Mouse (Mus musculus) heart, embryonic 10.5 days (tissue): ENCODE measurements around the gene Gstp2. TPM values are rescaled to one million over a fixed set of nuclear protein-coding genes. Genes with fewer than 3 reads are reported as not detected.
"Not testable (repeated sequence)": the region's sequence is repeated elsewhere in the genome, so short reads cannot be mapped to it uniquely, and the experiment has no call there.

Source experiments
- DNase-seq: peaks from one replicate; pipeline ENCODE4 v3.0.0-alpha.2; 2017; ENCODE audit warnings: low spot score
- H3K27ac ChIP-seq: fragments of 300-500 bp; sonication (generic); 2 replicates; pipeline ENCODE4 v1.5.1; 2016; ENCODE audit warnings: mild to moderate bottlenecking
- H3K27me3 ChIP-seq: fragments of 300-500 bp; sonication (generic); 2 replicates; pipeline ENCODE4 v1.6.1; 2016; ENCODE audit warnings: mild to moderate bottlenecking; ENCODE audit not compliant: poor library complexity, insufficient read depth, severe bottlenecking
- H3K36me3 ChIP-seq: fragments of 300-500 bp; sonication (generic); 2 replicates; pipeline ENCODE4 v1.6.1; 2016; ENCODE audit warnings: mild to moderate bottlenecking, moderate library complexity
- H3K4me1 ChIP-seq: fragments of 300-500 bp; sonication (generic); 2 replicates; pipeline ENCODE4 v1.6.1; 2016; ENCODE audit warnings: mild to moderate bottlenecking
- H3K4me3 ChIP-seq: fragments of 300-500 bp; sonication (generic); 2 replicates; pipeline ENCODE4 v1.5.1; 2016; ENCODE audit warnings: mild to moderate bottlenecking, moderate library complexity
- H3K9me3 ChIP-seq: fragments of 300-500 bp; sonication (generic); 2 replicates; pipeline ENCODE4 v1.6.1; 2016; ENCODE audit warnings: mild to moderate bottlenecking, moderate library complexity
- WGBS: fragments of 180-500 bp; shearing (Covaris S2); methylation state at CpG from one replicate; pipeline ENCODE4 v1.1.7; 2016; 5-methylcytosine and 5-hydroxymethylcytosine counted together
- polyA plus RNA-seq: library from polyadenylated mRNA; unstranded; fragments of >200 nt; fragmentation: Nextera tagmentation; extraction: Ambion mirVana; gene quantifications from 2 replicates; pipeline ENCODE4 v1.2.1, GENCODE M21; 2016

The Gstp2 gene
- polyA plus RNA-seq, 1 experiment from 2014 or later, result 2.9 TPM

DNA sequence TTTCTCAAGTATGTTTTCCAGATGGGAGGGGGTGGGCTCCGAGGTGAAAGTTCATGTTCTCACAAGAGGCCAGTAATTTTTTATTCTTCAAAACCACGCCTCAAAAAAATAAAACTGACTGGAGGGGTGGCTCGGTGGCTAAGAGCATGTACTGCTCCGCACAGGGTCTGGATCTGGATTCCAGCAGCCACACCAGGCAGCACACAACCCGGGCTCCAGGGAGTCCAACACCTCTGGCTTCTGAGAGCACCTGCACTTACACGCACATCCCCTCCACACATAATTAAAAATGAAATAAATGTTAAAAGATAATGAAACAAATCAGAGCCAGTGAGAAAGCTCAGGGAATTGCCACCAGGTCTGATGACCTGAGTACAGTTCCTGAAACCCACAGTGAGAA, 20.5 kb upstream of the Gstp2 start:
- H3K36me3 ChIP-seq, result no peaks in the 10 kb centered on the region
- no peak for DNase-seq
- H3K4me1 ChIP-seq, result no peaks in the 10 kb centered on the region
- H3K27me3 ChIP-seq, result no peaks in the 10 kb centered on the region
- no peak overlapping the region for H3K27ac ChIP-seq
- 86% methylated on average over 6 of the region's 6 CpGs for WGBS
- H3K4me3 ChIP-seq, result no peak overlapping the region
- no peaks in the 10 kb centered on the region for H3K9me3 ChIP-seq

DNA sequence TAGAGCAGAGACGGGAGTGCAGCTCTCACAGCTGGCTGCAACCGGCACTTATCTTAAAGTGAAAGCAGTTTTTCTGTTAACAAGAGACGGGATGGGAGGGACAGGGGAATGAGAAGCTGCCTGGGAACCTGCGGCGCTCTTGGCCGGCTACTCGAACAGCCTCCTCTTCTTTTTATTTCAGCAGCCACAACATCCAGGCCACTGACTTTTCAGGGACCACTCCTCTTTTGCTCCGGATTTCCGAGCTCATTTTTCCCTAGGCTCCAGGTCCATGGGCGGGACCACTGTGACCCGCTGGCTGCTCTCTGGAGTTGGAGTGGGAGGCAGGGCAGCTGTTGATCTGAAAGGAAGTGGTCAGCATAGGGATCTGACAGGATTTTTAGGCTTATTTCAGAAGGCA, 18.7 kb upstream of the Gstp2 start:
- not testable (repeated sequence) for H3K4me3 ChIP-seq, H3K36me3 ChIP-seq, H3K27ac ChIP-seq, DNase-seq, H3K4me1 ChIP-seq, H3K9me3 ChIP-seq, H3K27me3 ChIP-seq
- WGBS, result 26% methylated on average over 7 of the region's 11 CpGs

DNA sequence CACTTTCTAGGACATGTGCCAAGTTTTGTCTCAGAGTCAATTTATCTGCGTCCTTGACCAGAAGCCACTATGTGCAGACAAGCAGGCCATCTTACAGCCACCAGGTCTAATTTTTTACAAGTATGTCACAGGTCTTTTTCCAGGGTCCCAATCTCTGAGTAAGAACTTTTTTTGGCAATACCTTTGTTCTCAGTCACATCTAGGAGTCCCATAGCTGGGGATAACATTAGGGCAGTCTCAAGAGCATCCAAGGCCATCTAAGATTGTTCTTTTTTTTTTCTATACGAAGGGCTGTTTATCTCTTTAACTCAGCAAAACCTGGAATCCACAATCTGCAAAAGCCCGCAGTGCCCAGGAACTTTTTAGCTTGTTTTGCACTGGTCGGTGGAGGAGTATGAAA, 17.5 kb upstream of the Gstp2 start:
- not testable (repeated sequence) for H3K27ac ChIP-seq

DNA sequence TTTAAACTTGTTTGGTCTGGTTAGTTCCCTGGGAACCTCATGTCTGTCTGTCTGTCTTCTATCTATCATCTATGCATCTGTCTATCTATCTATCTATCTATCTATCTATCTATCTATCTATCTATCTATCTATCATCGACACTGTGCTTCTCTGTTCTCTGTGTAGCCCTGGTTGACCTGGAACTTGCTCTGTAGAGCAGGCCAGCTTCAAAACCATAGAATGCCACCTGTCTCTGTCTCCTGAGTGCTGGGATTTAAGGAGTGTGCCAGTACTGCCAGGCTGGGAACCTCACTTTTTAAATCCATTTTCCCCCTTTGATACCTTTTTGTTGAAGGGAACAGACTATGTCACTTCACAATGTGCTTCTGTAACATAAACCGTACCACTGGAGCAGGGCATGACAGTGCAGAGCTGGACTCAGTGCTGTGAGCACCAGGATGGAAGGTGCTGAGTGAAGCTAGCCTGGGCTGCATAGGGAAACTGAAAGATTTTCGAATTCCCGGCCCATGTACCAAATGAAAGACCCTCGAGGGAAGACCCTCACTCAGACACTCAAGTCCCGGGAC, 15.2 kb upstream of the Gstp2 start:
- Histone ChIP-seq H3K27ac (no peak overlapping the region), H3K4me3 (no peak overlapping the region), H3K36me3 (no peaks in the 10 kb centered on the region), H3K9me3 (no peaks in the 10 kb centered on the region), H3K27me3 (no peaks in the 10 kb centered on the region), H3K4me1 (peaks cover 24% of the 10 kb centered on the region)
- 84% methylated on average over 6 of the region's 6 CpGs for WGBS
- no peak for DNase-seq

More for the DNA sequence above, 17.5 kb upstream of the Gstp2 start:
- not testable (repeated sequence) for H3K36me3 ChIP-seq, H3K9me3 ChIP-seq, H3K4me3 ChIP-seq, DNase-seq, H3K27me3 ChIP-seq
- H3K4me1 ChIP-seq, result peaks cover 13% of the 10 kb centered on the region
- WGBS, result 55% methylated on average over 4 of the region's 4 CpGs

DNA sequence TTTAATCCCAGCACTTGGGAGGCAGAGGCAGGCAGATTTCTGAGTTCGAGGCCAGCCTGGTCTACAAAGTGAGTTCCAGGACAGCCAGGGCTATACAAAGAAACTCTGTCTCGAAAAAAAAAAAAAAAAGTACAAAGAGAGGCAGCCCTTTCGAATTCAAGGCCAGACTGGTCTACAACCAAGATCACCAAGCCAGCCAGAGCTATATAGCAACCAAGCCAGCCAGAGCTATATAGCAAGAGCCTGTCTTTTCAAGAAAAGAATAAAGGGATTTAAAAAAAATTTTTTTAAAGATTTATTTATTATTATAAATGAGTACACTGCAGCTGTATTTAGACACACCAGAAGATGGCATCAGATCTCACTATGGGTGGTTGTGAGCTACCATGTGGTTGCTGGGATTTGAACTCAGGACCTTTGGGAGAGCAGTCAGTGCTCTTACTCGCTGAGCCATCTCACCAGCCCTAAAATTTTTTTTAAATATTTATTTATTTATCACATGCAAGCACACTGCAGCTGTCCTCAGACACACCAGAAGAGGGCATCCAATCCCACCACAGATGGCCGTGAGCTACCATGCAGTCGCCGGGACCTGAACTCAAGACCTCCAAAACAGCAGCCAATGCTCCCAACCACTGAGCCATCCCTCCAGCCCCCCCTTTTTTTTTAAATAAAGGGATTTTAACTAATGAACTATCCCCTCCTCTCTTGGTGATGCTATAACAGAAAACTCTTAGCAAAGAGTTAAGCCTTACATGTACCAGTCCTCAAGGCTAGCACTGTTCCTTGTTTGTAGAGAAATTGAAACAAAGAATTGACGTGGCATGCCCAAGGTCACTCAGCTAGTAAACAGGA, 14.4 kb upstream of the Gstp2 start:
- H3K9me3 ChIP-seq, H3K36me3 ChIP-seq, H3K4me3 ChIP-seq, H3K27ac ChIP-seq, H3K27me3 ChIP-seq: not testable (repeated sequence)
- H3K4me1 ChIP-seq, result peaks cover 30% of the 10 kb centered on the region
- WGBS, result 88% methylated on average over 8 of the region's 8 CpGs
- DNase-seq, result peak; percentile 43

DNA sequence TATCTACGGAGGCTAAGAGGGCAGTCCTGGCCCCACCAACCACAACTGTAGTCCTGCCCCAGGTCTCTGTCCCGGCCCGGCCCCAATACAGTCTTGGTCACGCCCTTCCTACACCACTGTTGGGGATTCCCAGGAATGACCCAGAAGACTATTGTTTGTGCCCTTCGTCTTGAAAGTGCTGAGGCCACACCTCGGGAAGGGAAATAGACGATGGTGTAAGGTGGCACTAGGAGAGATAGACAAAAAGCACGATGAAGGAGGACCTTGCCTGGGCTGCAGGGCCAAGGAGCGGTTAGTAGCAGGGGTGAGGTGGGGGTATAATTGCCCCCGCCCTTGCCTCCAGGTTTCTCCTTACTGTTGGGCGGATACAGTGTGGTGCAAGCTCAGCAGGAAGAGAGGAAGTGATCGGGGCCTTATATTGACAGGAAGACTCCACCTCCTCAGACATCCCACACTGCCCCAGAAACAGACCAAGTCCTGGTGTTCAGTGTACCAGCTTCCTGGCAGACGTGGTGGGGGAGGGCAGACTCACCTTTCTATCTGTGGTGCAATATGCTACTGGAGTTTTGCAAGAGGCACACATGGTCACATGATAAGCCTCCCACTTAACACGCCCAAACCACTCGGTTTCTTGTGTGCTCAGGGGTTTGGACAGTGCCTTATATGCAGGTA, 13.4 kb upstream of the Gstp2 start, which contains the start of gene Gstp3:
Gene Gstp3 (minus strand): TSS at position 501 of the 672 bp plus-strand sequence.
- Histone ChIP-seq H3K4me1 (peaks cover 30% of the 10 kb centered on the region), H3K4me3 (no peak within 1 kb of the TSS), H3K9me3 (no peaks in the 10 kb centered on the region), H3K36me3 (no peaks in the 10 kb centered on the region), H3K27me3 (0 out of 2 replicates have a peak, but pooled peaks cover 5% of the 10 kb centered on the region), H3K27ac (peak within 1 kb of the TSS; percentile 16; the same call in 1 of the 2 replicates)
- DNase-seq, result peak; percentile 73
- WGBS, result 69% methylated on average over 15 of the region's 15 CpGs

DNA sequence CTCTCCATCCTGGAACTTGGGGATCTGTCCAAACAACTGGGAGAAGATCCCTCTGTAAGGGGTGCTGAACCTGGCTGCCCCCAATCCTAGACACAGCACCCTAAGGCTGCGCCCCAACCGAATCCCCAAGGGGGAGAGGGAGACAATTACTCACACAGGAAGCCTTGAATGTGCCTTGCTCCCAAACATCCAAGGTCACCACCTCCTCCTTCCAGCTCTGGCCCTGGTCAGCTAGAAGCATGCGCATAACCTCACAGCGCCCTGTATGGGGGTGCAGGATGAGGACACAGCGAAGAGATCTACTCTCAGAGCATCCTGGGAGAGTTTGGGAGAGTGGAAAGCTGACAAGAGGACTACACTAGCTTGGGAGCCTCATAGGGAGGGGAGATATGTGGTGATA, 12.8 kb upstream of the Gstp2 start:
- peaks cover 30% of the 10 kb centered on the region for H3K4me1 ChIP-seq
- peak overlapping the region; percentile 16; the same call in 1 of the 2 replicates for H3K27ac ChIP-seq
- 0 out of 2 replicates have a peak, but pooled peaks cover 5% of the 10 kb centered on the region for H3K27me3 ChIP-seq
- DNase-seq, result peak; percentile 66
- 85% methylated on average over 5 of the region's 5 CpGs for WGBS
- no peaks in the 10 kb centered on the region for H3K36me3 ChIP-seq
- no peak overlapping the region for H3K4me3 ChIP-seq
- no peaks in the 10 kb centered on the region for H3K9me3 ChIP-seq

DNA sequence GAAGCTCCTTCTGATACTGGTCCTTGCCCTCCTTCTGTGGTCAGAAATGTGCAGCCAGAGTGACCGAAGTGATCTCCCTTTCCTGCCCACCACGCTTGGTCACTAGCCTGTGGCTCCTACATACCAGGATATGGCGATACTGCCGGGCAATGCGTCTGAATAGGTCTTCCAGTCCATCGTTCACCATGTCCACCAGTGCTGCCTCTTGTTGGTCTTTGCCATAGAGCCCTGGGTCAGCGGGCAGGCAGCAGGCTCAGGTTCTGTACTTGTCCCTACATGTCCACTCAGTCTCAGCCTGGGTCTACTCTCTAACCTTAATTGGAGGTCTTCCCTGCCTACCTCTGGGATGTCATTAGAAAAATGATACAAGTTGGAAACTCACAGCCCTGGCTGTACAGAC, 12.1 kb upstream of the Gstp2 start:
- peaks cover 30% of the 10 kb centered on the region for H3K4me1 ChIP-seq
- H3K4me3 ChIP-seq, result no peak overlapping the region
- 90% methylated on average over 7 of the region's 7 CpGs for WGBS
- H3K27me3 ChIP-seq, result 0 out of 2 replicates have a peak, but pooled peaks cover 5% of the 10 kb centered on the region
- no peaks in the 10 kb centered on the region for H3K9me3 ChIP-seq
- no peak overlapping the region; the same call in 1 of the 2 replicates for H3K27ac ChIP-seq
- no peaks in the 10 kb centered on the region for H3K36me3 ChIP-seq
- peak; percentile 65 for DNase-seq

DNA sequence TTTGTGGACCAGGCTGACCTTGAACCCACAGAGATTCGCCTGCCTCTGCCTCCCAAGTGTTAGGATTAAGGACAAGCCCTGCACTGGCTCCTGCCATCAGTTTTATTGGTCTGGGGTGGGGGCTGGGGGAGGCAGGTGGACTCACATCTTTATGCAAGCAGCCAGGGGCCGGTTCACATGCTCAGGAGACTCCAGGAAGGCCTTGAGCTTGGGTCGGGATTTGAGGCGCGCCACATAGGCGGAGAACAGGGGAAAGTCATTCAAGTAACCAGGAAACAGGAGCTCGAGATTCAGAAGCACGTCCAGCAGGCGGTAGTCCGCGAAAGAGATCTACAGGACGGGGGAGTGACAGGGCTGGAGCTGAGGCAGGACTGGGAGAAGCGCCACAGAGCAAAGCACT, 11.6 kb upstream of the Gstp2 start:
- H3K27ac ChIP-seq, result peak overlapping the region; percentile 22; the same call in 1 of the 2 replicates
- H3K9me3 ChIP-seq, result no peaks in the 10 kb centered on the region
- peaks cover 30% of the 10 kb centered on the region for H3K4me1 ChIP-seq
- no peaks in the 10 kb centered on the region for H3K36me3 ChIP-seq
- DNase-seq, result peak; percentile 51
- WGBS, result 83% methylated on average over 13 of the region's 13 CpGs
- H3K27me3 ChIP-seq, result 0 out of 2 replicates have a peak, but pooled peaks cover 5% of the 10 kb centered on the region
- no peak overlapping the region for H3K4me3 ChIP-seq

DNA sequence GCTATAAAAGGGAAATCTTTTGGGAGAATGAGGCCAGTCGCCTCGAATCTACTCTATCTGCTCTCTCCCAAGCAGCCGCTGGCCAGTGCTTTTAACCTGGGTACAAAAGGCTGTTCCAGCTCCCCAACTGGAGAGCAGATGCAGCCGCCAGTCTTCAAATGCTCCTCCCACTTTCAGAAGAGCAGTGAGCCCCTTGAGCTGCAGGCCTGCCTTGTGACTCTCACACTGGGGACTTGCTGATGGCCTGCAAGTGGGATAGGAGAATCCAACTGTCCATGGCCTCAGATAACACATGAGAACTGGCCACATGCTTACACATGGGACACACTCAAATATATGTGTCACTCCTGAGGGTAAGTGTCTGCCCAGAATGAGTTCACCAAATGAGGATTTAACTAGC, 10.9 kb upstream of the Gstp2 start:
- H3K9me3 ChIP-seq, result no peaks in the 10 kb centered on the region
- DNase-seq, result peak; percentile 77
- no peak overlapping the region for H3K4me3 ChIP-seq
- H3K4me1 ChIP-seq, result peaks cover 30% of the 10 kb centered on the region
- H3K27ac ChIP-seq, result peak overlapping the region; percentile 47; the same call in 1 of the 2 replicates
- 51% methylated on average over 4 of the region's 4 CpGs for WGBS
- no peaks in the 10 kb centered on the region for H3K36me3 ChIP-seq
- 0 out of 2 replicates have a peak, but pooled peaks cover 5% of the 10 kb centered on the region for H3K27me3 ChIP-seq

DNA sequence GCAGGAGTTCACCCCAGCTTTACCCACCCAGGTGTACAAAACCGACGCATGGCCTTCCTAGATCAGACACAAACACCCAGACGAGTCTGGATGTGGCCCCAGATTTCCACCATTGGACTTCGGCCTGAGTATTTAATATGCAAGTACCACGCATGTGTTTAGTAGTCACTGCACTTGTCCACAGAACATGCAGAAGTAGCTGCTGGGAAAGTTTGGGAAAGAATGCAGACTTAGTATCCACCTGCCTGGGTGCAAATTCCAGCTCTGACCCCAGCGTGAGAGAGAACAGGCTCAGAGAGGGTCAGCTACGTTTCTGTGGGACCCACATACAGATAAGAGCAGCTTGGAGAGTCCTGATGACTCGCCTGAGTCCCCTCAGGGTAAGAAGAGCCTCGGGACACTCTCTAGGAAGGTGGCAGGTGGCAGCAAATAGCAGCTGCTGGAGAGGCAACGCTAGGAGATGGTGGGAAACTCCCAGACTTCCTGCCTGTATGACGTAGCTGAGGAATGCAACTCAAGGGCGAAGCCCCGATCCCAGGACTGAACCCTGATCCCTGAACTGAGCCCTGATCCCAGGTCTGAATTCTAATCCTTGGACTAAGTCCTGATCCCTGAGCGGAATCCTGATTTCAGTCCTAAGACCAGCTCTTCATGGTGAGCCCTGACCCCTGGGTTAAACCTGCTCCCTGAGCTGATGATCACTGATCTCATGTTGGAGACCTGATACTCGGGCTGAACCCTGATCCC, 10.3 kb upstream of the Gstp2 start:
- WGBS, result 49% methylated on average over 15 of the region's 15 CpGs
- no peak overlapping the region for H3K4me3 ChIP-seq

DNA sequence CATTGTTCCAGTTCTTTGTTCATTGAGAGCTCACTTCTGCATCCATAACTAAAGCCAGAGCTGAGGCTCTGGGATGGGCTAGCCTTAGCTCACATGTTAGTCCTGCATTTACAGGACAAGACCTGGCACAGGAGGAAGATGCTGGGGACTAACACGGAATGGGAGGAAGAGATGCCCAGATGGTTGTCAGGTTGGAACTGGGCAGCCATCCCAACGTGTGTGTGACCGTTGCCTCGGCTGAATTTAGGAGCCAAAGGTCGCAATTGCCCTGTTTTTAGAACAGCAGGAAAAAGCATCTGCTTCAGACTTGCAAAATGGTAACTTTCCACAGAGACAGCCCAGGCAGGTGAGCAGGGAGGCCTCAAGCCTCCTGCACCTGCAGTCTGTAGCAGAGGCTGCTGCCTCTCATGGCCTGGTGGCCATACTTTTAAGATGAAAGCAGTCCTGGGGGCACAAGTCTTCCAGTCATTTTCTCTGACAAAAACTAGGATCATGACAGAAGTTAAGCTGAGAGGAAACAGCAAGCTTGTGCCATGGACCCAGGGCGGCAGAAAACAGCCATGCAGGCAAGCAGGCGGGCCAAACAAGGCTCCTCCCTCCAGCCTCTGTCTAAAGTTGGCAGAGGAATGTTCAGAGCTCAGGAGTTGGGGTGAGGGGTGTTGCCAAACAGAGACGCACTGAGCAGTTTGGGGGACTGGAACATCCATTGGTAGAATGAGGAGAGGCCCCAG, 9.6 kb upstream of the Gstp2 start:
- H3K36me3 ChIP-seq, result no peaks in the 10 kb centered on the region
- 65% methylated on average over 8 of the region's 8 CpGs for whole genome bisulfite sequencing
- no peak overlapping the region for H3K27ac ChIP-seq
- no peak overlapping the region for H3K4me3 ChIP-seq
- 0 out of 2 replicates have a peak, but pooled peaks cover 5% of the 10 kb centered on the region for H3K27me3 ChIP-seq
- H3K9me3 ChIP-seq, result no peaks in the 10 kb centered on the region
- DNase-seq, result no peak
- peaks cover 30% of the 10 kb centered on the region for H3K4me1 ChIP-seq

More for the DNA sequence above, 10.3 kb upstream of the Gstp2 start:
- Histone ChIP-seq H3K27me3 (0 out of 2 replicates have a peak, but pooled peaks cover 5% of the 10 kb centered on the region), H3K4me1 (peaks cover 30% of the 10 kb centered on the region), H3K9me3 (no peaks in the 10 kb centered on the region), H3K36me3 (no peaks in the 10 kb centered on the region), H3K27ac (peak overlapping the region; percentile 47; the same call in 1 of the 2 replicates)
- no peak for DNase-seq
